In genomic region chr12:25098161-25098550, GRCm38 (mm10) we compare ENCODE assay signal across 8 mouse cellular contexts. TPM values are rescaled to one million over a fixed set of nuclear protein-coding genes. Genes with fewer than 3 reads are reported as not detected.
DNase-seq lines count a peak whose midpoint lies in the region; ATAC-seq and TF ChIP-seq lines count a peak whose summit lies in the region.

No protein-coding gene starts in this region.

- no peak for TF ChIP-seq CTCF in heart, postnatal 0 days (IDR thresholded peaks at IDR 0.05; ENCODE audit: low read depth)

- 7% methylated on average over 10 of the region's 10 CpGs for WGBS in heart, postnatal 0 days
- WGBS in hindbrain, embryonic 14.5 days = under 1% methylated on average over 9 of the region's 10 CpGs
- 0% methylated on average over 10 of the region's 10 CpGs for WGBS in midbrain, embryonic 13.5 days

- H3K27me3 ChIP-seq in heart, postnatal 0 days (ENCODE audit: control insufficient read depth, insufficient read depth, low read length) = no peaks in the 10 kb centered on the region
- no peaks in the 10 kb centered on the region for H3K27me3 ChIP-seq in hindbrain, embryonic 14.5 days (ENCODE audit: control insufficient read depth, insufficient read depth, low read length)
- 0 out of 2 replicates have a peak, but pooled peaks cover 4% of the 10 kb centered on the region for H3K27me3 ChIP-seq in midbrain, embryonic 13.5 days

- peaks cover 29% of the 10 kb centered on the region for H3K4me1 ChIP-seq in heart, postnatal 0 days (ENCODE audit: control insufficient read depth, insufficient read depth)
- peaks cover 35% of the 10 kb centered on the region for H3K4me1 ChIP-seq in hindbrain, embryonic 14.5 days (replicated peaks; ENCODE audit: control insufficient read depth, insufficient read depth, low read length)
- H3K4me1 ChIP-seq in midbrain, embryonic 13.5 days (replicated peaks) = peaks cover 64% of the 10 kb centered on the region

- no peaks in the 10 kb centered on the region for H3K36me3 ChIP-seq in heart, postnatal 0 days (replicated peaks; ENCODE audit: control insufficient read depth, insufficient read depth, low read length)
- no peaks in the 10 kb centered on the region for H3K36me3 ChIP-seq in hindbrain, embryonic 14.5 days (replicated peaks; ENCODE audit: control insufficient read depth, insufficient read depth)
- H3K36me3 ChIP-seq in midbrain, embryonic 13.5 days = no peaks in the 10 kb centered on the region

- no peak for TF ChIP-seq EP300 in heart, postnatal 0 days (IDR thresholded peaks at IDR 0.05; ENCODE audit: low read depth)

- H3K4me2 ChIP-seq in heart, postnatal 0 days (ENCODE audit: low read depth, low read length) = peak overlapping the region; percentile 76
- peak overlapping the region; percentile 92 for H3K4me2 ChIP-seq in hindbrain, embryonic 14.5 days (replicated peaks)
- H3K4me2 ChIP-seq in midbrain, embryonic 13.5 days (replicated peaks) = peak overlapping the region; percentile 94

- H3K9ac ChIP-seq in heart, postnatal 0 days (replicated peaks; ENCODE audit: low read depth, low read length) = peak overlapping the region; percentile 56
- peak overlapping the region; percentile 72 for H3K9ac ChIP-seq in hindbrain, embryonic 14.5 days
- H3K9ac ChIP-seq in midbrain, embryonic 13.5 days (replicated peaks) = peak overlapping the region; percentile 67

- peak overlapping the region; percentile 53 for H3K4me3 ChIP-seq in heart, postnatal 0 days (ENCODE audit: low read depth, low read length)
- peak overlapping the region; percentile 68 for H3K4me3 ChIP-seq in hindbrain, embryonic 14.5 days (replicated peaks; ENCODE audit: low read length)
- H3K4me3 ChIP-seq in midbrain, embryonic 13.5 days (replicated peaks) = peak overlapping the region; percentile 82

- no peaks in the 10 kb centered on the region for H3K9me3 ChIP-seq in heart, postnatal 0 days (replicated peaks; ENCODE audit: control insufficient read depth, low read length)
- no peaks in the 10 kb centered on the region for H3K9me3 ChIP-seq in hindbrain, embryonic 14.5 days (ENCODE audit: control insufficient read depth, low read length)
- no peaks in the 10 kb centered on the region for H3K9me3 ChIP-seq in midbrain, embryonic 13.5 days

- peak overlapping the region; percentile 95 for H3K27ac ChIP-seq in heart, postnatal 0 days (ENCODE audit: low read depth)
- H3K27ac ChIP-seq in hindbrain, embryonic 14.5 days = peak overlapping the region; percentile 93
- peak overlapping the region; percentile 92 for H3K27ac ChIP-seq in midbrain, embryonic 13.5 days

- no peak for ATAC-seq in heart, postnatal 0 days (ENCODE audit: insufficient read depth, low read depth)
- no peak for ATAC-seq in hindbrain, embryonic 14.5 days (ENCODE audit: low FRiP score)
- ATAC-seq in midbrain, embryonic 13.5 days = peak; percentile 0; the same call in 1 of the 2 replicates

- peak; percentile 18 for DNase-seq in heart, postnatal 0 days (ENCODE audit: low spot score)
- no peak for DNase-seq in heart, adult 18-20 months
- DNase-seq in MN1 (ENCODE audit: low spot score) = peak; percentile 34
- no peak for DNase-seq in hindbrain, embryonic 14.5 days (ENCODE audit: low spot score)
- no peak for DNase-seq in yolk sac, embryonic 10.5 days (ENCODE audit: low spot score)
- no peak for DNase-seq in cerebellum, postnatal 4 days (ENCODE audit: low spot score in 2 of 2)
- DNase-seq in layer of hippocampus, postnatal 14 days (ENCODE audit: low spot score in 2 of 2) = no peak

RNA-seq across cellular contexts. Expression of gene Id2, which starts 1.2 kb away (rescaled TPM):
- 57.7 and 83.7 TPM in 2 replicates for total RNA-seq in heart, postnatal 0 days (2014; rRNA removed; ENCODE audit: low replicate concordance)
- 131 and 136 TPM in 2 replicates for polyA plus RNA-seq in heart, postnatal 0 days (2015; fragmentation: Nextera tagmentation; extraction: Ambion mirVana)
- 10 to 100 TPM in 1 of 2 experiments, 1 to 10 TPM in 1; 8.8 to 13.0 TPM for total RNA-seq in heart, adult 18-20 months (2021)
- 314 and 316 TPM in 2 replicates for polyA plus RNA-seq in hindbrain, embryonic 14.5 days (2014; fragmentation: Nextera tagmentation; extraction: Ambion mirVana)
- polyA plus RNA-seq in midbrain, embryonic 13.5 days (2015; fragmentation: Nextera tagmentation; extraction: Ambion mirVana) = 161 and 178 TPM in 2 replicates
- 100 to 1,000 TPM; 101 to 108 TPM for total RNA-seq in layer of hippocampus, postnatal 14 days (2021)

Comparison
In these comparisons a context has a peak if more than half of its experiments do, and no peak if none do; other contexts are left out.
1. DNase-seq: peak in heart, postnatal 0 days (single experiment) and MN1 (single experiment); none in heart, adult 18-20 months (0 of 2), hindbrain, embryonic 14.5 days (single experiment), yolk sac, embryonic 10.5 days (single experiment), cerebellum, postnatal 4 days (0 of 2) and layer of hippocampus, postnatal 14 days (0 of 2).
2. Peak in every context shown above with its lines, with median percentiles within 50 percentile points of each other: H3K27ac ChIP-seq, H3K4me2 ChIP-seq, H3K4me3 ChIP-seq and H3K9ac ChIP-seq.